Mouse (Mus musculus) stomach, embryonic 14.5 days (tissue): Measurements from ENCODE around the gene Snx11. TPM values are rescaled to one million over a fixed set of nuclear protein-coding genes. Genes with fewer than 3 reads are reported as not detected.

Source experiments
- ATAC-seq: fragments of 200-750 bp; cut with Nextera tagmentation; 2 replicates; pipeline ENCODE4 v1.8.0; 2017; ENCODE audit warnings: low read depth, moderate TSS enrichment; ENCODE audit not compliant: insufficient number of reproducible peaks, insufficient read depth, low FRiP score
- H3K27ac ChIP-seq: fragments of 300-500 bp; sonication (generic); 2 replicates; pipeline ENCODE4 v1.5.1; 2014; ENCODE audit warnings: mild to moderate bottlenecking, low read length, moderate library complexity, mixed read lengths
- H3K27me3 ChIP-seq: fragments of 300-500 bp; sonication (generic); 2 replicates; pipeline ENCODE4 v1.6.1; 2014; ENCODE audit warnings: low read length, control low read depth, mixed read lengths; ENCODE audit not compliant: control insufficient read depth, insufficient read depth
- H3K36me3 ChIP-seq: fragments of 300-500 bp; sonication (generic); 2 replicates; pipeline ENCODE4 v1.6.1; 2014; ENCODE audit warnings: mild to moderate bottlenecking, control low read depth, low read length, moderate library complexity, mixed read lengths; ENCODE audit not compliant: control insufficient read depth, insufficient read depth
- H3K4me1 ChIP-seq: fragments of 300-500 bp; sonication (generic); 2 replicates; pipeline ENCODE4 v1.6.1; 2014; ENCODE audit warnings: low read length, control low read depth, mixed read lengths; ENCODE audit not compliant: control insufficient read depth, insufficient read depth
- H3K4me2 ChIP-seq: fragments of 300-500 bp; sonication (generic); replicated peaks from 2 replicates; pipeline ENCODE4 v1.6.1; 2014; ENCODE audit warnings: low read depth, low read length, control low read depth
- H3K4me3 ChIP-seq: fragments of 300-500 bp; sonication (generic); 2 replicates; pipeline ENCODE4 v1.5.1; 2014; ENCODE audit warnings: low read depth, low read length, control low read depth
- H3K9ac ChIP-seq: fragments of 300-500 bp; sonication (generic); replicated peaks from 2 replicates; pipeline ENCODE4 v1.6.1; 2014; ENCODE audit warnings: low read depth, mild to moderate bottlenecking, control low read depth, low read length, moderate library complexity, mixed read lengths
- H3K9me3 ChIP-seq: fragments of 300-500 bp; sonication (generic); 2 replicates; pipeline ENCODE4 v1.6.1; 2016; ENCODE audit warnings: low read depth, low read length, control low read depth; ENCODE audit not compliant: control insufficient read depth
- WGBS: fragments of 180-500 bp; shearing (Covaris S2); extraction: QIAGEN DNeasy Blood & Tissue Kit; methylation state at CpG from one replicate; pipeline ENCODE4 v1.1.7; 2014; 5-methylcytosine and 5-hydroxymethylcytosine counted together
- polyA plus RNA-seq: library from polyadenylated mRNA; unstranded; fragments of >200 nt; fragmentation: Nextera tagmentation; extraction: Ambion mirVana; gene quantifications from 2 replicates; pipeline ENCODE4 v1.2.1, GENCODE M21; 2014

Gene Snx11
- polyA plus RNA-seq, 1 experiment from 2014 or later: 8.3 TPM

DNA sequence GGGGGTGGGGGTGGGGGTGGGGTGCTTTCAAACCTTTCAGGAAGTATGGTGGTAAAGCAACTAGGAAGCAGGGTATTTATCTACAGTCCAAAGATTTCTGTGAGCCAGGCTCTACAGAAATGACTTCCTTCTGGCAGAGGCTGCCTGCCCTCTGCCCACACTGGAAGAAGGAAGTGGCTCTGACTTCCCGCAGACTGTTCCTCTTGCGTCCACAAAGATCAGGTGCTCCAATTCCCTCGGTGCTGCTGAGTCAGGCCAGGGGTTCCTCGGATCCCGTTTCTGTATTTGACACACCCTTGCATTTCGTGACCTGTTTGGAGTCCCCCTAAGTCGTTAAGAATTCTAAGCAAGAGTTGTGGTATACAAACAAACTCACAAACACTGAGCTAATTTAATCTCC, 11.7 kb downstream of the Snx11 start:
- H3K36me3 ChIP-seq: peaks cover 13% of the 10 kb centered on the region
- WGBS: 61% methylated on average over 7 of the region's 7 CpGs
- ATAC-seq: no peak
- H3K4me1 ChIP-seq: 0 out of 2 replicates have a peak, but pooled peaks cover 11% of the 10 kb centered on the region
- H3K4me3 ChIP-seq: no peak overlapping the region
- H3K4me2 ChIP-seq: no peak overlapping the region
- H3K9me3 ChIP-seq: no peaks in the 10 kb centered on the region
- H3K27ac ChIP-seq: no peak overlapping the region
- H3K27me3 ChIP-seq: no peaks in the 10 kb centered on the region
- H3K9ac ChIP-seq: no peak overlapping the region

DNA sequence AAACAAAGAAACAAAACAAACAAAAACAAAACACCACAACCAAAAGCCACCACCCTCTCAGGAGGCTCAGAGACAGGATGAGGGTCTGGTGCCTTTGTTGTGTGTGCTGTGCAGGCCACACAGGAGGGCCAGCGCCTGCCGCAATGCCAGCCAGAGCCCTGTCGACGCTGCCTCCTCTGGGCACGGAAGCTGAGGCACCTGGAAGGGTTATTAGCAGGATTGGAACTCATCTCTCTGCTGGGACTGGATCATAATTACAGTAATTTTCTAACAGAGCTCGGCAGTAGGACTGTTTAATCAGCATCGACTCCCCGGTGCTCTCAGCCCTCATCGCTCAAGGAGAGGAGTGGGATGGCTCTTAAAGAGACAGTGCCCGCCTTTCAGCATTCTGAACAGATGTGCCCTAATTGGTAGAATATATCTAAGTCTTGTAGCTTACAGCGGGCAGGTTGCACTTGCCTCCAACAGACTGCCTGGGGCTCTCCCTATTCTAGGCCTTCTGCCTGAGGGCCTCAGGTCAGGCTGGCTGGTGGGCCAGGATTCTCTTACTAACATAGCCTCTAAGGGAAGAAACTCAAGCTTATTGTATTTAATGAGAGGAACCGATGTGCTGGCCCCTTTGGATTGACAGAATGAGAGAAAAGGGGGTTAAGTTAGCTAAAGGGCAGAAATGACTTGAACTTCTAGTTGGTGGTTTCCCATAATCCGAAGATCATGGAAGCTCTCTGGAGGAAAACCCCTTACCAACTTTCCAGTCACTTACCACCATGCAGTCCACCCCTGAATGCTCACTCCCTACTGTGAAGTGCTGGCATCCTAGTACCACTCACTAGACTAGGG, 12.6 kb downstream of the Snx11 start:
- Histone ChIP-seq H3K4me3 (no peak overlapping the region), H3K36me3 (peaks cover 7% of the 10 kb centered on the region), H3K27ac (no peak overlapping the region; the same call in 1 of the 2 replicates), H3K27me3 (no peaks in the 10 kb centered on the region), H3K4me2 (no peak overlapping the region), H3K4me1 (0 out of 2 replicates have a peak, but pooled peaks cover 11% of the 10 kb centered on the region), H3K9ac (no peak overlapping the region), H3K9me3 (no peaks in the 10 kb centered on the region)
- 51% methylated on average over 13 of the region's 13 CpGs for WGBS
- no peak for ATAC-seq

GRCm38 (mm10) chr11:96762742-96763470, 14.5 kb downstream of the Snx11 start:
- Histone ChIP-seq H3K9ac (no peak overlapping the region), H3K4me1 (0 out of 2 replicates have a peak, but pooled peaks cover 7% of the 10 kb centered on the region), H3K9me3 (no peaks in the 10 kb centered on the region), H3K4me3 (no peak overlapping the region), H3K27me3 (no peaks in the 10 kb centered on the region), H3K36me3 (no peaks in the 10 kb centered on the region), H3K27ac (no peak overlapping the region), H3K4me2 (no peak overlapping the region)
- ATAC-seq: no peak
- 66% methylated on average over 15 of the region's 15 CpGs for WGBS

DNA sequence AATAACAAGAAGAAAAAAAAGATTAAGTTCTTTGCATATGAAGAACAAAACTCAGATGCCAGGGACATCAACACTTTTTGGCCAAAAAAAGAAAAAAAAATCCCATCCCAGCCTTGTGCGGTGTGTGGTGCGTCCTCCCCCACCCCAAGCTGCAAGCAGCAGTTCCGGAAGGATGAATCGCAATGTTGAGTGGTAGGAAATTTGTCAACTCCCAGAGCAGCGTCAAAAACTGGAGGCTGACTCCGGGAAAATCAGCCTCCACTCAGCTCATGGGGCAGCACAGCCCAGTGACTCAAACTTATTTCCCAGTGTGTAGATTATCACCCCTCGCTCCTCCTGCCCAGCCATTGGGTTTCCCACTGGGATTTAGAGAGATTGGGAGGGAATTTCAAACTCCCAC, 15.4 kb downstream of the Snx11 start:
- ATAC-seq: no peak
- no peak overlapping the region for H3K9ac ChIP-seq

GRCm38 (mm10) chr11:96760042-96760441, 17.3 kb downstream of the Snx11 start:
- Histone ChIP-seq H3K4me2 (no peak overlapping the region), H3K9ac (no peak overlapping the region), H3K27me3 (no peaks in the 10 kb centered on the region), H3K36me3 (no peaks in the 10 kb centered on the region), H3K27ac (no peak overlapping the region), H3K9me3 (no peaks in the 10 kb centered on the region), H3K4me1 (no peaks in the 10 kb centered on the region), H3K4me3 (no peak overlapping the region)
- WGBS: 43% methylated on average over 3 of the region's 3 CpGs
- no peak for ATAC-seq

More for the DNA sequence above, 15.4 kb downstream of the Snx11 start:
- no peak overlapping the region for H3K4me3 ChIP-seq
- H3K36me3 ChIP-seq: no peaks in the 10 kb centered on the region
- WGBS: 57% methylated on average over 7 of the region's 7 CpGs
- no peaks in the 10 kb centered on the region for H3K27me3 ChIP-seq
- H3K9me3 ChIP-seq: no peaks in the 10 kb centered on the region
- H3K27ac ChIP-seq: no peak overlapping the region
- no peak overlapping the region for H3K4me2 ChIP-seq
- no peaks in the 10 kb centered on the region for H3K4me1 ChIP-seq

DNA sequence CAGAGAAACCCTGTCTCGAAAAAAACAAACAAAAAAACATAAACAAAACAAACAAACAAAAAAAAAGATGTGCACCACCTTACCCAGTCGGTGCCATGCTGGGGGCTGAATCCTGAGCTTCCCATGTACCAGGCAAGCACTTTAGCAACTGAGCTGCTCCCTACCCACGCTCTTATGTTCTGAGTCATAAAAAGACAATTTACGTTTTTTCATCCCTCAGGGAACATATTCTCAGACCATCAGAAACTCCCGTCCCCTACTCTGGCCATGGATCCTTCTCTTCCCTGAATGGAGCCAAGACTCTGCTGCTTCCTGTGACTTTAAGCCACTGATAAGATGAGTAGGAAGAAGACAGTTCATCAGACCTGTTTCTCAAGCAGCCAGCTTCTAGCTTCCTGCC, 19.0 kb downstream of the Snx11 start:
- no peak overlapping the region for H3K27ac ChIP-seq
- no peak overlapping the region for H3K4me3 ChIP-seq
- H3K4me1 ChIP-seq: no peaks in the 10 kb centered on the region
- H3K9me3 ChIP-seq: no peaks in the 10 kb centered on the region
- H3K36me3 ChIP-seq: no peaks in the 10 kb centered on the region
- H3K27me3 ChIP-seq: no peaks in the 10 kb centered on the region
- WGBS: 72% methylated on average over 5 of the region's 5 CpGs
- no peak overlapping the region for H3K9ac ChIP-seq
- no peak for ATAC-seq
- no peak overlapping the region for H3K4me2 ChIP-seq

DNA sequence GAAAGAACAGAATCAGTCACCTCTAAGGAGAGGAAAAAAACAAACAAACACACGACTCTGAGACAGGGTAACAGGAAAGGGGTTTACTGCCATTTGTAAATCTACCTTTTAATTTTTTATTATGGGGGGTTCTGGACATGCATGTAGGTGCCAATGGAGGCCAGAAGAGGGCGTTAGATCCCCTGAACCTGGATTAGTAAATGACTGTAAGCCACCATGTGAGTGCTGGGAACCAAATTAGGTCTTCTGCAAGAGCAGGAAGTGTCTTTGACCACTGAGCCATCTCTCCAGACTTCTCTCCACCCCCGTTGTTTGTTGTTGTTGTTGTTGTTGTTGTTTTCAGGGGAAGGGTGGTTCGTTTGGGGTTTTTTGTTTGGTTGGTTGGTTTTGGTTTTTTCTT, 19.9 kb downstream of the Snx11 start:
- no peak for ATAC-seq
- Histone ChIP-seq H3K4me3 (no peak overlapping the region), H3K27me3 (no peaks in the 10 kb centered on the region), H3K4me2 (no peak overlapping the region), H3K9me3 (no peaks in the 10 kb centered on the region), H3K9ac (no peak overlapping the region), H3K4me1 (no peaks in the 10 kb centered on the region), H3K27ac (no peak overlapping the region), H3K36me3 (no peaks in the 10 kb centered on the region)
- WGBS: 52% methylated on average over 4 of the region's 4 CpGs

DNA sequence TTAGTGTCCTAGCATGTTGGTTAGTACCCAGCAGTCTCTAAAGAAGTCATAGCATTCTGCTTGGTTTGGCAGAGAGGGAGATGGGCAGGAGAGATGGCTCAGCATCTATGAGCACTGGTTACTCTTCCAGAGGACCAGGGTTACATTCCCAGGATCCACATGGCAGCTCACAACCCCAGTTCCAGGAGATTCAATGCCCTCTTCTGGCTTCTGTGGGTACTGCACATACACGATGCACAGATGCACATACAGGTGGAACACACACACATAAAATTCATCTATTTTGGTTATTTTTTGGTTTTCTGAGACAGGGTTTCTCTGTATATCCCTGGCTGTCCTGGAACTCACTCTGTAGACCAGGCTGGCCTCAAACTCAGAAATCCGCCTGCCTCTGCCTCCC, 22.1 kb downstream of the Snx11 start:
- Histone ChIP-seq H3K36me3 (no peaks in the 10 kb centered on the region), H3K27me3 (no peaks in the 10 kb centered on the region), H3K27ac (no peak overlapping the region), H3K9ac (no peak overlapping the region), H3K4me3 (no peak overlapping the region), H3K4me1 (no peaks in the 10 kb centered on the region), H3K9me3 (no peaks in the 10 kb centered on the region), H3K4me2 (no peak overlapping the region)
- 96% methylated on average over 2 of the region's 2 CpGs for WGBS
- no peak for ATAC-seq
